Mouse (Mus musculus) T-helper 1 cell (primary cell): ENCODE results near the gene Gdf5.
"Not testable (repeated sequence)": the region's sequence is repeated elsewhere in the genome, so short reads cannot be mapped to it uniquely, and the experiment has no call there.

Experiments
- in situ Hi-C: fragments of 300-600 bp; cut with MboI, MseI; formaldehyde crosslinking; loops from one replicate; pipeline ENCODE4 v1.15.1; 2025; ENCODE audit warnings: high pct_unique_total_duplicates

Gdf5 gene

DNA sequence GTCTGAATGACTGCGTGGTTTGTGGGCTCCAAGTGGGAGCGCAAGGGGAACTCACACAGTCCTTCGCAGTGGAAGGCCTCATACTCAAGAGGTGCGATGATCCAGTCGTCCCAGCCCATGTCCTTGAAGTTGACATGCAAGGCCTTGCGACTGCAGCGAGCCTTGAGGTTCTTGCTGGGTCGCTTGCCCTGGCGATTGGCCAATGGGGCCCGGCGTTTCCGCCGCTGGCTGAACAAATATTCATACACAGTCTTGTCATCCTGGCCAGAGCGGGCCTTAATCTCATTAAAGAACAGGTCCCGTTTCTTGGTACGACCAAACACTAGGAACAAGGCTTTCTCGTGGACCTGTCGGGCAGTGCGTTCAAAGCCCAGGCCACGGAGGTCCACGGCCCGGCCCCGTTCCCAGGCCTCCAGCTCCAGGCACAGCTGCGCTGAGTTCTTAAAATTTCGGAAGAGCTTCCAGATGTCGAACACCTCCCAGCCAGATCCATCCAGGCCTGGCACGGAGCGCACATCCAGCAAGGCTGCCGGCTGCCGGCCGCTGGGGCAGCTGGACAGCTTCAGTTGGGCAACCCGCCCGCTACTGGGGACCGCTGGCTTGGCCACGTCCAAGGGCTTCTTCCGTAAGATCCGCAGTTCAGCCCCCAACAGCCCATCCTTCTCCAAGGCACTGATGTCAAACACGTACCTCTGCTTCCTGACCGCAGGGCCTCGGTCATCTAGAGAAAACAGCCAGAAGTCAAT is 3.3 kb downstream of the Gdf5 start:
- in situ Hi-C loops: loop anchor here (5.0 kb wide), 1 partner anchor 90 kb away; no protein-coding TSS in a partner anchor

DNA sequence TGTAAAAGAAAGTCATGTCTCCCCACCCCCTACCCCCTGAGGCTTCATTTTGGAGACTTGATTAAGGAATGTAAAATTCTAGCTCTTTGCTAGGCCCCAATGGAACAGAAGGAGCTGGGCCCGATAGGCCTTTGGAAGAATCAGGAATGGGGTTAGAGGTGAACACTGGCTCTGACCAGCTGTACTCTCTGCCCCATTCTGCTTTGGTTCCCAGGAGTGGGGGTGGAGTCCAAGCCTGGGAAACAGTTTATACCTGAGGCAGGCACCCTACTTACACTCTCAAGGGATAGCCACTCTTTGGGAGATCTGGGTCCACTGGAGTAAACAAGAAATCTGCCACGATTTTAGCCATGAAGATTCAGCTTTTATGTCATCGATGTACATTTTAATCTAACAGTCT is 4.5 kb downstream of the Gdf5 start, which contains the start of gene Gm15557:
Gene Gm15557 (plus strand): TSS at position 48 of the 400 bp plus-strand sequence.
- in situ Hi-C loops: loop anchor here (5.0 kb wide), 1 partner anchor 88 kb away; no protein-coding TSS in a partner anchor

DNA sequence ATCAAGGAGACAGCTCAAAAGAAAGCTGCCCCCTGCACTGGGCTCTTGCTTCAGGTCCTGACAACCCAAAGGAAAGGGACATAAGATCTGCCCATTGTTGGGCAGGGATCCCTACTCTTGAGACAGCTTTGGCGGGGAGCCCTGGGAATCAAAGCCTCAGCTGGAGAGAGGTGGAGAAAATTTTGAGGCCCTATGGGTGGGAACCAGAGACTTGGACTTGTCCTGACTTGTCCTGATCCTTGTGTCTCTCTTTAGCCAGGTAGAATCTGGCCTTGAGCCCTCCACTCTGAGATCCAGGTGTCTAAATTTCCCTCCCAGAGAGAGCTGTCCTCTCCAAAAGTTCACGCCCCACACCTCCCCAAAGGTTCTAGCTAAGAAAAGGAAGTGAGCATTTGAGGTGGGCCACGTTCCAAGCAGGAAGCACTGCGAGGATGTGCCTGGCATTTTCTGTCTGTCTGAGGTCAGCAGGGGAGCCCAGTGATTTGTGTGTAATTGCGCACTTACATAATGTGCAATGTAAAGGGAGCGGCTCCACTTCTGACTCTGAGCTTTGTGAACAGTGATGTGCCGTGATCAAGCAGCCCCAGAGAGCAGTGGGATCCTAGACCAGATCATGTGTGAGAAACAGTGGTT is 5.2 kb downstream of the Gdf5 start:
- in situ Hi-C loops: loop anchor here (5.0 kb wide), 1 partner anchor 88 kb away; no protein-coding TSS in a partner anchor

DNA sequence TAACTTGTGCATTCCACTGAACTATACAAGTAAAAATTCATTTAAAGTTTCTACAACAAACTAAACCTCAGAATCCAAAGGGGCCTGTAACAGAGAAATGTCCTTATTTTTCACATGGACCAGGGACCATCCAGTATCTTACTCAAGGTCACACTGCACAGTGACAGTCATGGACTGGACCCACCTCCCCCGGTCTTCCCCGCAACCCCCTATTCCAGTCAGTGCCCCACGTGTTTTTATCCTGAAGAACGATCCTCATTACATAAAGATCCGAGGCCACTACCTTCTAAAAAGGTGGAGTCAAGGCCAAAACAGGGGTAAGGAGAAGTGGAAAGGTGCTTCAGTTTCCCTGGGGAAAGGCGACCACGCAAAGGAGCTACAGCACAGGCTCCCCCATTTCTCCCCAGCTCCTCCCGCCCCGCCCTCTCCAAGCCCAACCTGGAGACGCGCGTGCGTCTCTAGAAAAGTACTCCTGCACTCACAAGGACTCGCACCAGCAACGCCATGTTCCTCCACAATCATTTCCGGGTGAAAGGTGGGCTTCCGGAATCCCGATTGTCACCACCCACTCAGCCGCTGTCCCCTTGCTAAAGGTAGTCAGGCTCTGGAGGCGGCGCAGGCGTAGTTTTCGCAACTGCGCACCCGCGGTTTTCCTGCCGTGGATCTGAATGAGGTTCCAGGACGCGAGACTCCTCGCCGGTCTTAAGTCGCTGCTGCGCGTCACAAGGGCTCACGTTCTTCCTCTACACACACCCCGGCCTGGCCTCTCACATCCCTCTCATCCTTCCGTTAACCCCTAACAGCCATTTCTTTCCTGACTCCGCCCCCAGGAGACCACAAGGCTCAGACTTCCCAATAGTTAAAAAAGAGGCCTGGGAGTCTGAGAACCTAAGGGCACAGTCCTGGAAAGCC is 15.4 kb downstream of the Gdf5 start, which contains the start of gene Uqcc1:
Gene Uqcc1 (minus strand): TSS at position 780 of the 912 bp plus-strand sequence.
- in situ Hi-C loops: no loop called here

DNA sequence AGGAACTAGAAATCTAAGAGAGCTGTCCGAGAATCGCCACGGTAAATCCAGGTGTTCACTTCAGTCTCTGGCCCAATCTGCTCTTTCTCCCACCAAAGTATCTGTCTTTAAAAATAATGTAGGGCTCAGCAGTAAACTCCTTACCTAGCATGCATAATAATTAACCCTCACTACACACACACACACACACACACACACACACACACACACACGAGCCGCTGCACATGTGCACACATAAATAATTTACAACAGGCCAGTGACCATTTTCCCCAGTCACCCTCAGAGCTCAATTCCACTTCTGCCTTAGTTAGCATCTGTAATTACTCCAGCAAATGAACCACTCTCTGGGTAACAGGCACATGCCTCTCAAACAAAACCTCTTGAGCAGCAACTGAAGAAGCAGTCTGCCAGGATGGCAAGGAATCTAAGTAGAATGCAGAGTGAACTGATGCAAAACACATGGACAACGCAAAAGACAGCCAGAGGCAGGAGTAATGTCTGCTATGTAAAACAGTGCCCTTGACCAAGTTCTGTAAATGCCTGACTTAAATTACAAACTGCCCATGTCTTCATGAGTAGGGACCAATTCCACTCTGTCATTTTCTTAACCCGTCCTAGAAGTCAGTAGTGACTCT is 16.3 kb downstream of the Gdf5 start:
- in situ Hi-C loops: no loop called here

DNA sequence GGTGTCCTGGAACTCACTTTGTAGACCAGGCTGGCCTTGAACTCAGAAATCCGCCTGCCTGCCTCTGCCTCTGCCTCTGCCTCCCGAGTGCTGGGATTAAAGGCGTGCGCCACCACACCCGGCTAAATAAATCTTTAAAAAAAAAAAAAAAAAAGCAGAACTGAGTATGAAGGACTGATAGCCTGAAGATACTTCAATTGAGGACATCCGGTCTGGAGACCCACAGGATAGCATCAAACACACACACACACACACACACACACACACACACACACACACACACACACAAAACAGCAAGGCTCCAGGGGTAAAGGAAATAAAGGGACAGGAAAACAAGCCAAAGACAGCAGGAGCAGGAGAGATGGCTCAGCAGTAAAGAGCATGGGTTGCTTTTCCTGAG is 20.0 kb downstream of the Gdf5 start:
- in situ Hi-C loops: not testable (repeated sequence)

DNA sequence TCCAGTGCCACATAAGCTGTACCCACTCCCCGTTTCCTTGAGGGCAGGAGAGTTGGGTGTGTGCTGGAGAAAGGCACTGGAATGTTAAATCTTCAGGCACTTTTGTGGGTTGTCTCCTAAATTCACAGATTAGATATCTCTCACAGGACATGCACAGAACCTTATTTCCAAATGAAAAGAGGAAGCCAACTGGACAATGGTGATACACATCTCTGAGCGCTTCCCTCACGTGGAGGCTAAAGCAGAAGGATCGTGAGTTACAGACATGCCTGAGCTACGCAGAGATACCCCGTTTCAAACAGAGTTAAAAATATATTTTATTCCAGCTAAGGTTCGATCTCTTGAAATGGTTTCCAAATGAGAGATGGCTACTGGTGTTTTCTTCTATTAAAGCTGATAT is 22.0 kb downstream of the Gdf5 start:
- in situ Hi-C loops: no loop called here

DNA sequence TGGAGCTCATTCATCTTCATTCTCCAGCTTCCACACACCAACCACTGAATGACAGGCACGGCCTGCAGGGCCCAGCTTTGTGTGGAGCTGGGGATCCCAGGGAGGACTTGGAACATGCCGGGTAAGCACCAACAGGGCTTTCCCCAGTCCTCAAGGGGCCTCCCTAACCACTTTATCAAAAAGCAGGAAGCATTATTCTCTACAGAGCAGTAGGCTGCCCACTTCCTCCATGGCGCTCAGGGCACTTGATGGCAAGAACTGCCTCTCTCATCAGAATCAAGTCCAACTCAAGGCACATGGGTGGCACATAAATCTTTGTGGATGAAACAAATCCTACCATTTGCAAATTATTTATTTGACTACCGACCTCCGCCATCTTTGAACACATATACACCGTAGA is 30.5 kb downstream of the Gdf5 start:
- in situ Hi-C loops: no loop called here

DNA sequence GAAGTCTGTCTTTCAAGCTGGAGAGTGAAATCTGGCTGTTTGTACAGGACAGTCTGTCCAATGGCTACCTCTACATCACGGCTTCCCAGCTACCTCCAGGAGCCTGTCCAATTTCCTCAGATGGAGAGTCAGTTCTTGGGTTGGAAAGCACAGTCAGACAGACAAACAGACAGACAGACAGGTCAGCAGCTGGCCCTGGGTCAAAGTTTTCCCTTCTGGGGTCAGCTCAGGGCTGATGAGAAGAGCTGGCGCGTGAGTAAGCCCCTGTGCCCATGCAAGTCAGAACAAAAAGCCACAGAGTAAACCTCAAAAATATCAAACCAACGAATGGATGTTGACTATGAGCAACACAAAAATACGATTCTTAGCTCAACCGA is 41.5 kb downstream of the Gdf5 start:
- in situ Hi-C loops: no loop called here

DNA sequence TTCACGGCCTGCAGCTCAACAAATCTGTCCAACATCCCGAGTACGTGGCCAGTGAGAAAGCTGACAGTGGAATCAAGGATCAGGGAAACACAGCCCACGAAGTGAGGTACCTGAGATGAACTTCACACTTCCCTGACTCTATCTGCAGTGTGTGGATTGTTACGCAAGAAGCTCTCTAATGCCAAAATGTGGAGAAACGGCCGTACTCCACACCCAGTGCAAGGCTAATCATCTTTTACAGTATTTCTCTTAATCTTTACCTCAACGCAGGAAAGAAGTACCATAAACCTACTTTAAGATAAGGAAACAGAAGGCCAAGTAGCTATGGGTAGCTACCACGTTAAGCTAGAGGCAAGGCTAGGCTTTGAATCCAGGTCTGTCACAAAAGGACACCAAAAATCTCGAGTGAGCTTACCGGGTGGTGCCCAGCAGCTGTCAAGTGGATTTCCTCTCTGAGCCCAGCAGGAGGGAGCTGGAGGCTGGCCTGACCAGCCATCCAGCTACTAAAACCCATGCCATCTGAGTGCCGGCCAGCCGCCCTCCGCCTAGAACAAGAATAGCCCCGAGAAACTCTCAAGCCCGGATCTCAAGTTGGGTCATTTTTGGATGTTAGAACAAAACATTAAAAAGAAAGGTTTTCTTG is 42.1 kb downstream of the Gdf5 start:
- in situ Hi-C loops: no loop called here

DNA sequence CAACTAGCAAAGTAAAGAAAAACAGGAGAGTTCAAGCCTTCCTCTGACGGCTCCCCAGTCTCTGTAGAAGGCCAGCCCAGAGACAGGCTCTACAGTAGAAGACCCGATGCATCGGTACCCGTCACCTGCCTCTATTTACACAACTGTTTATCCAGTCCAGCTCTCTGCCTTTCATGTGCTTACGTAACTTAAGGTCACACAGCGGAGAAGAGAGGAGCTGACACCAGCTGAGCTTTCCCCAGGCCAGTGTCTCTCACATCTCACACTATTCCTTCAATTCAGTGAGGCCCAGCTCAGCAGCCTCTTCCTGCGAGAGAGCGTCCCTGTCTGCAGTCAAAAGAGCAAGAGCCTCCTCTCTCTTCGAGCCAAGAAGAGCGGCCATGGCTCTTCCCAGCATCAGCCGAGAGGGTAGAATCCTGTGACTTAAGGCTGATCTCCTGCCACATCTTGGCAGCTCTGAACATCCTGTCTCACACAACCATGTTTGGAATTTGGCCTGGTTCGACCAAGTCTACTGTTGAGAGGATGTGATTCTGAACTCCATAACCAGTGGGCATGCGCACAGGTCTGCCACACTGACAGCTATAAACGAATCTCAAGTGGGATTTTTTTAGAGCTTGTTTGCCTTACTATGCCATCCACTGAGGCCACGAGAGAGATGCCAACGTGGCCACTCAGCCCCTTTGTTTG is 50.0 kb downstream of the Gdf5 start:
- in situ Hi-C loops: no loop called here

DNA sequence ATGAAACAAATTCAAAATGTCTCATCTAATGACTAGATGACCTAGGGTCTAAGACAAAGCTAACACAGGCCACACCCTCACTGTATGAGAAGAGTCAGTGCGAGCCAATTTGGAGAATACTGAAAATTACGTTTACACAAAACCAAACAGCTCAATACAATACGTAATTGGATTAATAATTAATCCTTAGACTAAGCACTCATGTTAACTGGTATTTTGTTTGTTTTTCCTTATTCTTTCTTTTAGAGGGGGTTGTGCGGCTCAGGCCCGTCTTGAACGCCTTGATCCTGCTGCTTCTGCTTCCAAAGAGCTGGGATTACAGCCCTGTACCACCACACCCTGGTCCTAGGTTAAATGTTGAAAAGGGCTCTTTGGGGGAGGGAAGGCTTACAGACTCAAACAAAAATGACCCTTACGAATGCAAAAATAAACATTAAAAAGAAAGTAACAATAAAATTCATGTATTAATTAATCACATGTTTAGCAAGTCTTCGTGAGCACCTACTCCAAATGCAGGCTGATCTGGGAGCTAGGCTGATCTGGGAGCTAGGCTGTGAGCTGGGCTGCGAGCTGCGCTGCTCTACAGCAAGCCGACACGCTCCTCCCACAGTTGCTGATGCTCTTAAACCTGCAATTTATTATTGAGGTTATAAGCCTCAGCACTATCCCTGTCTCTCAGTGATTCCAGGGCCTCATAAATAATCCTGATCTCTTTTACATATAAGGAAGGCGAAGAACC is 50.7 kb downstream of the Gdf5 start:
- in situ Hi-C loops: no loop called here
